Mouse (Mus musculus) stomach, embryonic 16.5 days (tissue): ENCODE data around the gene Actl10. TPM values are rescaled to one million over a fixed set of nuclear protein-coding genes. Genes with fewer than 3 reads are reported as not detected.

Source experiments
- ATAC-seq: fragments of 200-750 bp; cut with Nextera tagmentation; 2 replicates; pipeline ENCODE4 v1.8.0; 2017; ENCODE audit warnings: moderate number of reproducible peaks, moderate TSS enrichment; ENCODE audit not compliant: insufficient read depth, low FRiP score
- H3K27ac ChIP-seq: fragments of 300-500 bp; sonication (generic); 2 replicates; pipeline ENCODE4 v1.5.1; 2014; ENCODE audit warnings: low read length
- H3K27me3 ChIP-seq: fragments of 300-500 bp; sonication (generic); 2 replicates; pipeline ENCODE4 v1.6.1; 2014; ENCODE audit warnings: low read length, control low read depth, mixed read lengths; ENCODE audit not compliant: control insufficient read depth, insufficient read depth
- H3K36me3 ChIP-seq: fragments of 300-500 bp; sonication (generic); 2 replicates; pipeline ENCODE4 v1.6.1; 2014; ENCODE audit warnings: low read length; ENCODE audit not compliant: control insufficient read depth, insufficient read depth
- H3K4me1 ChIP-seq: fragments of 300-500 bp; sonication (generic); 2 replicates; pipeline ENCODE4 v1.6.1; 2014; ENCODE audit warnings: low read length, control low read depth, mixed read lengths; ENCODE audit not compliant: control insufficient read depth, insufficient read depth
- H3K4me2 ChIP-seq: fragments of 300-500 bp; sonication (generic); 2 replicates; pipeline ENCODE4 v1.6.1; 2014; ENCODE audit warnings: low read depth, low read length, mixed read lengths
- H3K4me3 ChIP-seq: fragments of 300-500 bp; sonication (generic); replicated peaks from 2 replicates; pipeline ENCODE4 v1.5.1; 2014; ENCODE audit warnings: mild to moderate bottlenecking, low read length
- H3K9ac ChIP-seq: fragments of 300-500 bp; sonication (generic); 2 replicates; pipeline ENCODE4 v1.6.1; 2014; ENCODE audit warnings: low read length
- H3K9me3 ChIP-seq: fragments of 300-500 bp; sonication (generic); replicated peaks from 2 replicates; pipeline ENCODE4 v1.6.1; 2016; ENCODE audit warnings: low read length, control low read depth; ENCODE audit not compliant: control insufficient read depth
- WGBS: fragments of 180-500 bp; shearing (Covaris S2); extraction: QIAGEN DNeasy Blood & Tissue Kit; methylation state at CpG from one replicate; pipeline ENCODE4 v1.1.7; 2014; 5-methylcytosine and 5-hydroxymethylcytosine counted together
- polyA plus RNA-seq: library from polyadenylated mRNA; unstranded; fragments of >200 nt; fragmentation: Nextera tagmentation; extraction: Ambion mirVana; gene quantifications from 2 replicates; pipeline ENCODE4 v1.2.1, GENCODE M21; 2015

Actl10 gene
- polyA plus RNA-seq, 1 experiment from 2014 or later: 0.14 TPM

GRCm38 (mm10) chr2:154525285-154525684, 26.3 kb upstream of the Actl10 start:
- ATAC-seq: no peak
- Histone ChIP-seq H3K27me3 (no peaks in the 10 kb centered on the region), H3K9me3 (no peaks in the 10 kb centered on the region), H3K27ac (no peak overlapping the region), H3K4me2 (no peak overlapping the region), H3K4me1 (no peaks in the 10 kb centered on the region), H3K9ac (no peak overlapping the region), H3K4me3 (no peak overlapping the region), H3K36me3 (peaks cover 18% of the 10 kb centered on the region)
- WGBS: 95% methylated on average over 2 of the region's 2 CpGs

- Histone ChIP-seq H3K4me2 (no peak overlapping the region), H3K9me3 (no peaks in the 10 kb centered on the region), H3K36me3 (peaks cover 18% of the 10 kb centered on the region), H3K4me3 (no peak overlapping the region), H3K4me1 (no peaks in the 10 kb centered on the region), H3K27me3 (no peaks in the 10 kb centered on the region), H3K27ac (peak overlapping the region; percentile 1; the same call in 1 of the 2 replicates), H3K9ac (no peak overlapping the region)
- no peak for ATAC-seq
- 38% methylated on average over 3 of the region's 3 CpGs for WGBS
Measured at GRCm38 (mm10) chr2:154526531-154526930, 25.0 kb upstream of the Actl10 start.

GRCm38 (mm10) chr2:154532888-154533287, 18.7 kb upstream of the Actl10 start:
- Histone ChIP-seq H3K27ac (no peak overlapping the region), H3K9me3 (no peaks in the 10 kb centered on the region), H3K4me2 (no peak overlapping the region), H3K36me3 (peaks cover 10% of the 10 kb centered on the region; the same call in 1 of the 2 replicates), H3K4me1 (no peaks in the 10 kb centered on the region), H3K9ac (no peak overlapping the region), H3K4me3 (no peak overlapping the region), H3K27me3 (no peaks in the 10 kb centered on the region)
- WGBS: 60% methylated on average over 3 of the region's 3 CpGs
- no peak for ATAC-seq

- no peaks in the 10 kb centered on the region for H3K27me3 ChIP-seq
- no peak overlapping the region for H3K4me3 ChIP-seq
- peaks cover 8% of the 10 kb centered on the region; the same call in 1 of the 2 replicates for H3K36me3 ChIP-seq
- H3K9me3 ChIP-seq: no peaks in the 10 kb centered on the region
- H3K9ac ChIP-seq: no peak overlapping the region
- H3K4me1 ChIP-seq: peaks cover 5% of the 10 kb centered on the region
- no peak overlapping the region for H3K4me2 ChIP-seq
- 88% methylated on average over 12 of the region's 12 CpGs for WGBS
- no peak for ATAC-seq
- no peak overlapping the region for H3K27ac ChIP-seq
Measured at GRCm38 (mm10) chr2:154534704-154535270, 16.8 kb upstream of the Actl10 start.

DNA sequence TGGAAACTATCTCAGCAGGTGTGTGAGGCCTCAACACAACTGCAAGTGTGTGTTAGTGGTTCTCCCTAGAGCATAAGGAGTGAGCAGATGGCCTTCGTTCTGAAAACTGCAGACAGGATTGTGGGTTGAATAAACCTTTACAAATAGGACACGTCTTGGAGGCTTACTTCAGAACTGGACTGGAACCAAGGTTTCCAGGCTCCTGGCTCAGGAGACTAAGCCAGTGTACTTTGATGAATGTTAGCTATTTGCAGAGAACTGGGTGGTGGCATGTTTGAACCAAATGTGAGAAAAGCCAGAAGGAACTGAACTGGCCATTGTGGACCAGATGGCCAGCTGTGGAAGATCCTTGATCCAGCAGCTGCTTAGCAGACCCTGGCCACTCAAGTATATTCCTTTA, 13.3 kb upstream of the Actl10 start:
- no peak overlapping the region for H3K4me3 ChIP-seq
- H3K9ac ChIP-seq: no peak overlapping the region
- WGBS: 44% methylated on average over 2 of the region's 2 CpGs
- H3K27me3 ChIP-seq: no peaks in the 10 kb centered on the region
- H3K36me3 ChIP-seq: peaks cover 8% of the 10 kb centered on the region; the same call in 1 of the 2 replicates
- H3K27ac ChIP-seq: peak overlapping the region; percentile 60; the same call in 1 of the 2 replicates
- no peaks in the 10 kb centered on the region for H3K9me3 ChIP-seq
- H3K4me1 ChIP-seq: peaks cover 5% of the 10 kb centered on the region
- ATAC-seq: peak; percentile 59; the same call in 1 of the 2 replicates
- H3K4me2 ChIP-seq: no peak overlapping the region

DNA sequence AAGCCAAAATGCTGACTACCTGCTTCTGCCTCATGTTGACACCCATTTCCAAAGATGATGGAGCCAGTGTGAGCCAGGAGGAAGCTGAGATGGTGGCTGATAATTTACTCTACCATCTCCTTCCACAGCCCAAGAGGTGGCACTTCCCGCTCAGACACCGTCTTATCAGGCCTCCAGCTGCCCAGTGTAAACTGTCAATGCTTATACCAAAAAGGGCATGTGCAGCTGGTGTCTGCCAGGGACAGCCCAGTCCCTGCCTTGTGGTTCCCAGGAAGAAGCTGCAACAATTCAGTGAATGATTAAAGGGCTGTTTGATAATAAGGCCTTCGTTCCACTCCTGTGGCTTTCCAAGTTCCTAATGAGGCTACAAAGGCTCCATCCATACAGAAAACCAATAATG, 12.9 kb upstream of the Actl10 start:
- H3K9me3 ChIP-seq: no peaks in the 10 kb centered on the region
- no peaks in the 10 kb centered on the region for H3K27me3 ChIP-seq
- WGBS: 27% methylated on average over 3 of the region's 3 CpGs
- H3K36me3 ChIP-seq: peaks cover 8% of the 10 kb centered on the region; the same call in 1 of the 2 replicates
- peak overlapping the region; percentile 60; the same call in 1 of the 2 replicates for H3K27ac ChIP-seq
- H3K4me2 ChIP-seq: no peak overlapping the region
- H3K4me3 ChIP-seq: no peak overlapping the region
- ATAC-seq: peak; percentile 8; the same call in 1 of the 2 replicates
- no peak overlapping the region for H3K9ac ChIP-seq
- peaks cover 5% of the 10 kb centered on the region for H3K4me1 ChIP-seq

DNA sequence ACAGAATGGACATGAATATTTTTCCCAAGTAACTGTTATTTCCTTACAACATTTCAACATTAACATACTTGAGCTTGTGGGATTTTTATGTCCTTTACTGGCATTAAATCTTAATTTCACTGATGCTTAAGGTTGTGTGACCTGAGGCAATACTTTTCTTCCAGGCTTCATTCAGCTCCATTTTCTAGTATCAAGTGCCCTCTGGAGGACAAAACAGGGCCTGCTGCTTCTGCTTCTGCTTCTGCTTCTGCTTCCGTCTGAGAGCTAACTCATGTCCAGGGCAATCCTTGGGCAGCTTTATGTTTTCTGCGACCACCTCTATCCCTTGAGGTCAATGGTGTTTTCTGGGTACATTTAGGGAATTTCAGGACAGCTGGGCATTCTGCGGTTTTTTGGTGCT, 11.9 kb upstream of the Actl10 start:
- Histone ChIP-seq H3K9me3 (no peaks in the 10 kb centered on the region), H3K4me3 (no peak overlapping the region), H3K36me3 (peaks cover 8% of the 10 kb centered on the region; the same call in 1 of the 2 replicates), H3K27ac (no peak overlapping the region), H3K4me1 (peaks cover 5% of the 10 kb centered on the region), H3K4me2 (no peak overlapping the region), H3K27me3 (no peaks in the 10 kb centered on the region), H3K9ac (no peak overlapping the region)
- WGBS: 73% methylated on average over 3 of the region's 3 CpGs
- ATAC-seq: no peak

DNA sequence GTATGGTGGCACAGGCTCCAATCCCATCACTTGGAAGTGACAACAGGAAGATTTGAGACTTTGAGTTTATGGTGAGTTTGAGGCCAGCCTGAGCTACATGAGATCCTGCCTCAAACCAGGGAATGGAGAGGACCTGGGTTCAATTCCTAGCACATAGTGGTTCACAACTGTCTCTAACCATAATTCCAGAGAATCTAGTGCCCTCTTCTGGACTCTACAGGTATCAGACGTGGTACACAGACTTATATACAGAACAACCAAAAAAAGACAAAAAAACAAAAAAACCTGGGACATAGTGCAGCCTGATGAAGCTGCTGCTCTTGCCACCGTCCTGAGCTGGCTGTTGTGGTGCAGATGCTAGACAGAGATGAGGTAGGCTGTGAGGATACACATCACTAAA, 9.9 kb upstream of the Actl10 start:
- Histone ChIP-seq H3K9ac (no peak overlapping the region), H3K4me3 (no peak overlapping the region), H3K4me2 (no peak overlapping the region), H3K36me3 (no peaks in the 10 kb centered on the region), H3K9me3 (no peaks in the 10 kb centered on the region), H3K4me1 (peaks cover 5% of the 10 kb centered on the region), H3K27ac (no peak overlapping the region), H3K27me3 (no peaks in the 10 kb centered on the region)
- 80% methylated on average over 2 of the region's 2 CpGs for WGBS
- no peak for ATAC-seq

GRCm38 (mm10) chr2:154543567-154544347, 7.8 kb upstream of the Actl10 start:
- no peak; the same call in 1 of the 2 replicates for ATAC-seq
- H3K4me1 ChIP-seq: peaks cover 2% of the 10 kb centered on the region
- no peak overlapping the region for H3K4me3 ChIP-seq
- H3K36me3 ChIP-seq: no peaks in the 10 kb centered on the region
- no peaks in the 10 kb centered on the region for H3K27me3 ChIP-seq
- H3K27ac ChIP-seq: no peak overlapping the region
- 87% methylated on average over 9 of the region's 9 CpGs for WGBS
- H3K4me2 ChIP-seq: no peak overlapping the region
- H3K9me3 ChIP-seq: no peaks in the 10 kb centered on the region
- H3K9ac ChIP-seq: no peak overlapping the region
